8 mouse cellular contexts compared by ENCODE assay signal in genomic region chr5:120578504-120579081, GRCm38 (mm10). TPM values are rescaled to one million over a fixed set of nuclear protein-coding genes. Genes with fewer than 3 reads are reported as not detected.
DNase-seq lines count a peak whose midpoint lies in the region; ATAC-seq and TF ChIP-seq lines count a peak whose summit lies in the region.

No protein-coding gene starts in this region.

- H3K27me3 ChIP-seq in forebrain, embryonic 13.5 days: no peaks in the 10 kb centered on the region
- no peaks in the 10 kb centered on the region for H3K27me3 ChIP-seq in hindbrain, embryonic 11.5 days (ENCODE audit: control insufficient read depth, insufficient read depth, low read length)
- H3K27me3 ChIP-seq in limb, embryonic 14.5 days (ENCODE audit: control insufficient read depth, insufficient read depth, low read length): no peaks in the 10 kb centered on the region
- H3K27me3 ChIP-seq in neural tube, embryonic 11.5 days (ENCODE audit: control insufficient read depth, insufficient read depth, low read length): no peaks in the 10 kb centered on the region

- ATAC-seq in forebrain, embryonic 13.5 days: no peak
- ATAC-seq in hindbrain, embryonic 11.5 days (ENCODE audit: low FRiP score): no peak
- peak; percentile 31; the same call in 1 of the 2 replicates for ATAC-seq in limb, embryonic 14.5 days (ENCODE audit: low FRiP score, low read depth)
- ATAC-seq in neural tube, embryonic 11.5 days (ENCODE audit: insufficient read depth, low FRiP score, low TSS enrichment): no peak

- no peak overlapping the region for H3K9ac ChIP-seq in forebrain, embryonic 13.5 days
- no peak overlapping the region for H3K9ac ChIP-seq in hindbrain, embryonic 11.5 days (ENCODE audit: low read depth, low read length)
- no peak overlapping the region for H3K9ac ChIP-seq in limb, embryonic 14.5 days (ENCODE audit: low read depth, low read length, severe bottlenecking)
- no peak overlapping the region; the same call in 1 of the 2 replicates for H3K9ac ChIP-seq in neural tube, embryonic 11.5 days (ENCODE audit: low read length)

- H3K27ac ChIP-seq in forebrain, embryonic 13.5 days: peak overlapping the region; percentile 66; the same call in 1 of the 2 replicates
- peak overlapping the region; percentile 21; the same call in 1 of the 2 replicates for H3K27ac ChIP-seq in hindbrain, embryonic 11.5 days (ENCODE audit: low read depth, low read length)
- peak overlapping the region; percentile 75 for H3K27ac ChIP-seq in limb, embryonic 14.5 days (replicated peaks; ENCODE audit: low read depth, low read length)
- peak overlapping the region; percentile 68 for H3K27ac ChIP-seq in neural tube, embryonic 11.5 days (ENCODE audit: low read depth, low read length)

- 67% methylated on average over 12 of the region's 12 CpGs for WGBS in forebrain, embryonic 13.5 days
- 57% methylated on average over 12 of the region's 12 CpGs for WGBS in hindbrain, embryonic 11.5 days
- 19% methylated on average over 12 of the region's 12 CpGs for WGBS in limb, embryonic 14.5 days
- 49% methylated on average over 12 of the region's 12 CpGs for WGBS in neural tube, embryonic 11.5 days

- peak; percentile 48 for DNase-seq in 3T3-L1 (ENCODE audit: low read depth, low spot score)
- peak; percentile 73 to 79 for DNase-seq in CD8-positive naive resting alpha-beta T cell, adult 2 months (ENCODE audit: low read depth in 2 of 2, low spot score in 2 of 2)
- peak; percentile 30 for DNase-seq in hindbrain, embryonic 11.5 days (ENCODE audit: low spot score)
- DNase-seq in limb, embryonic 14.5 days (ENCODE audit: low spot score): peak; percentile 57
- DNase-seq in neural tube, embryonic 11.5 days (ENCODE audit: low spot score): peak; percentile 57
- DNase-seq in layer of hippocampus, adult 11-12 months (ENCODE audit: low spot score): no peak
- no peak for DNase-seq in urinary bladder, postnatal 25 days (ENCODE audit: low spot score)

- no peak overlapping the region for H3K4me3 ChIP-seq in forebrain, embryonic 13.5 days
- no peak overlapping the region for H3K4me3 ChIP-seq in hindbrain, embryonic 11.5 days (ENCODE audit: low read depth, low read length)
- no peak overlapping the region for H3K4me3 ChIP-seq in limb, embryonic 14.5 days (replicated peaks; ENCODE audit: low read length)
- no peak overlapping the region for H3K4me3 ChIP-seq in neural tube, embryonic 11.5 days (ENCODE audit: low read depth, low read length)

- H3K4me1 ChIP-seq in forebrain, embryonic 13.5 days: peaks cover 27% of the 10 kb centered on the region
- peaks cover 5% of the 10 kb centered on the region; the same call in 1 of the 2 replicates for H3K4me1 ChIP-seq in hindbrain, embryonic 11.5 days (replicated peaks; ENCODE audit: control insufficient read depth, insufficient read depth, low read length)
- H3K4me1 ChIP-seq in limb, embryonic 14.5 days (ENCODE audit: control insufficient read depth, insufficient read depth, low read length): peaks cover 39% of the 10 kb centered on the region
- peaks cover 29% of the 10 kb centered on the region for H3K4me1 ChIP-seq in neural tube, embryonic 11.5 days (ENCODE audit: control insufficient read depth, insufficient read depth, low read length)

- peaks cover 21% of the 10 kb centered on the region for H3K36me3 ChIP-seq in forebrain, embryonic 13.5 days (ENCODE audit: poor library complexity, severe bottlenecking)
- no peaks in the 10 kb centered on the region for H3K36me3 ChIP-seq in hindbrain, embryonic 11.5 days (ENCODE audit: control insufficient read depth, insufficient read depth, low read length)
- H3K36me3 ChIP-seq in limb, embryonic 14.5 days (ENCODE audit: control insufficient read depth, insufficient read depth, low read length): peaks cover 11% of the 10 kb centered on the region
- no peaks in the 10 kb centered on the region for H3K36me3 ChIP-seq in neural tube, embryonic 11.5 days (ENCODE audit: control insufficient read depth, insufficient read depth, low read length)

- no peaks in the 10 kb centered on the region for H3K9me3 ChIP-seq in forebrain, embryonic 13.5 days (replicated peaks)
- no peaks in the 10 kb centered on the region for H3K9me3 ChIP-seq in hindbrain, embryonic 11.5 days (ENCODE audit: control insufficient read depth, low read length)
- no peaks in the 10 kb centered on the region for H3K9me3 ChIP-seq in limb, embryonic 14.5 days (ENCODE audit: control insufficient read depth, low read length)
- H3K9me3 ChIP-seq in neural tube, embryonic 11.5 days (ENCODE audit: control insufficient read depth, low read length): no peaks in the 10 kb centered on the region

- H3K4me2 ChIP-seq in forebrain, embryonic 13.5 days: no peak overlapping the region
- no peak overlapping the region for H3K4me2 ChIP-seq in hindbrain, embryonic 11.5 days (replicated peaks; ENCODE audit: low read depth, low read length)
- peak overlapping the region; percentile 29; the same call in 1 of the 2 replicates for H3K4me2 ChIP-seq in limb, embryonic 14.5 days (replicated peaks; ENCODE audit: low read depth, low read length, severe bottlenecking)
- H3K4me2 ChIP-seq in neural tube, embryonic 11.5 days (ENCODE audit: low read depth): no peak overlapping the region

- TF ChIP-seq POLR2A in limb, embryonic 14.5 days (IDR thresholded peaks at IDR 0.05; ENCODE audit: borderline replicate concordance, extremely low read depth, insufficient read depth, insufficient read length): no peak

RNA-seq across cellular contexts. Expression of gene Tpcn1, which starts 9.9 kb away (rescaled TPM):
- 14.8 and 15.8 TPM in 2 replicates for polyA plus RNA-seq in forebrain, embryonic 13.5 days (2015; fragmentation: Nextera tagmentation; extraction: Ambion mirVana)
- 12.5 and 15.6 TPM in 2 replicates for polyA plus RNA-seq in hindbrain, embryonic 11.5 days (2014; fragmentation: Nextera tagmentation; extraction: Ambion mirVana)
- polyA plus RNA-seq in limb, embryonic 14.5 days (2012; rRNA removed): 47.1 and 64.9 TPM in 2 replicates
- 24.3 and 25.2 TPM in 2 replicates for polyA plus RNA-seq in limb, embryonic 14.5 days (2014; fragmentation: Nextera tagmentation; extraction: Ambion mirVana)
- 14.9 and 16.8 TPM in 2 replicates for polyA plus RNA-seq in neural tube, embryonic 11.5 days (2014; fragmentation: Nextera tagmentation; extraction: Ambion mirVana)

RNA-seq across cellular contexts. Expression of gene Iqcd, which starts 10.2 kb away (rescaled TPM):
- polyA plus RNA-seq in forebrain, embryonic 13.5 days (2015; fragmentation: Nextera tagmentation; extraction: Ambion mirVana): 1.1 and 2.3 TPM in 2 replicates
- polyA plus RNA-seq in hindbrain, embryonic 11.5 days (2014; fragmentation: Nextera tagmentation; extraction: Ambion mirVana): 1.1 and 1.4 TPM in 2 replicates
- 0.90 and 1.4 TPM in 2 replicates for polyA plus RNA-seq in limb, embryonic 14.5 days (2012; rRNA removed)
- 0.12 and 0.43 TPM in 2 replicates for polyA plus RNA-seq in limb, embryonic 14.5 days (2014; fragmentation: Nextera tagmentation; extraction: Ambion mirVana)
- 0.62 and 0.81 TPM in 2 replicates for polyA plus RNA-seq in neural tube, embryonic 11.5 days (2014; fragmentation: Nextera tagmentation; extraction: Ambion mirVana)

RNA-seq across cellular contexts. Expression of gene Rita1, which starts 33.8 kb away (rescaled TPM):
- 19.0 TPM in 2 replicates for polyA plus RNA-seq in forebrain, embryonic 13.5 days (2015; fragmentation: Nextera tagmentation; extraction: Ambion mirVana)
- polyA plus RNA-seq in hindbrain, embryonic 11.5 days (2014; fragmentation: Nextera tagmentation; extraction: Ambion mirVana): 9.3 and 10.5 TPM in 2 replicates
- polyA plus RNA-seq in limb, embryonic 14.5 days (2012; rRNA removed): 25.4 TPM in 2 replicates
- 10.2 and 11.6 TPM in 2 replicates for polyA plus RNA-seq in limb, embryonic 14.5 days (2014; fragmentation: Nextera tagmentation; extraction: Ambion mirVana)
- polyA plus RNA-seq in neural tube, embryonic 11.5 days (2014; fragmentation: Nextera tagmentation; extraction: Ambion mirVana): 12.3 and 13.2 TPM in 2 replicates

RNA-seq across cellular contexts. Expression of gene Ddx54, which starts 33.9 kb away (rescaled TPM):
- polyA plus RNA-seq in forebrain, embryonic 13.5 days (2015; fragmentation: Nextera tagmentation; extraction: Ambion mirVana): 45.3 and 48.0 TPM in 2 replicates
- polyA plus RNA-seq in hindbrain, embryonic 11.5 days (2014; fragmentation: Nextera tagmentation; extraction: Ambion mirVana): 25.9 and 32.4 TPM in 2 replicates
- polyA plus RNA-seq in limb, embryonic 14.5 days (2012; rRNA removed): 36.1 and 42.1 TPM in 2 replicates
- polyA plus RNA-seq in limb, embryonic 14.5 days (2014; fragmentation: Nextera tagmentation; extraction: Ambion mirVana): 34.1 and 35.1 TPM in 2 replicates
- polyA plus RNA-seq in neural tube, embryonic 11.5 days (2014; fragmentation: Nextera tagmentation; extraction: Ambion mirVana): 42.0 and 42.6 TPM in 2 replicates

RNA-seq across cellular contexts. Expression of gene Cfap73, which starts 55.4 kb away (rescaled TPM):
- 0.65 TPM in 1 of 2 replicates, not detected in the other for polyA plus RNA-seq in forebrain, embryonic 13.5 days (2015; fragmentation: Nextera tagmentation; extraction: Ambion mirVana)
- polyA plus RNA-seq in hindbrain, embryonic 11.5 days (2014; fragmentation: Nextera tagmentation; extraction: Ambion mirVana): 0.54 and 0.82 TPM in 2 replicates
- not detected in 2 replicates for polyA plus RNA-seq in limb, embryonic 14.5 days (2012; rRNA removed)
- not detected in 2 replicates for polyA plus RNA-seq in limb, embryonic 14.5 days (2014; fragmentation: Nextera tagmentation; extraction: Ambion mirVana)
- not detected in 2 replicates for polyA plus RNA-seq in neural tube, embryonic 11.5 days (2014; fragmentation: Nextera tagmentation; extraction: Ambion mirVana)

Comparison
In these comparisons a context has a peak if more than half of its experiments do, and no peak if none do; other contexts are left out.
1. DNase-seq: peak in 3T3-L1 (single experiment), CD8-positive naive resting alpha-beta T cell, adult 2 months (2 of 2), hindbrain, embryonic 11.5 days (single experiment), limb, embryonic 14.5 days (single experiment) and neural tube, embryonic 11.5 days (single experiment); none in layer of hippocampus, adult 11-12 months (single experiment) and urinary bladder, postnatal 25 days (single experiment).
2. H3K27ac ChIP-seq: peak in every context shown above with its lines; median percentile 75 in limb, embryonic 14.5 days; 68 in neural tube, embryonic 11.5 days; 66 in forebrain, embryonic 13.5 days; 21 in hindbrain, embryonic 11.5 days.